Comparison of ENCODE assay signal across 8 mouse cellular contexts in genomic region chr7:69807220-69807619, GRCm38 (mm10).
A peak's percentile ranks its signal among the peaks of the same experiment; 100 is the strongest.
DNase-seq lines count a peak whose midpoint lies in the region.
"Had no signal": no experiment of that assay in that cellular context is flagged by ENCODE, and none has a peak within 500 bp of the region (broad histone marks: within the 10 kb centered on the region; RNA-seq: fewer than 3 reads in every experiment).

No protein-coding gene starts in this region.

- peak; percentile 1 to 4 for DNase-seq in lung, adult 18-20 months
- DNase-seq in lung, postnatal 14 days, result no peak
- DNase-seq in adrenal gland, adult 2 months, result peak; percentile 19
- DNase-seq in heart, adult 8-10 months (ENCODE audit: low spot score), result peak; percentile 19
- peak; percentile 19 for DNase-seq in lung, postnatal 10 days
- no peak for DNase-seq in cerebellum, adult 11-12 months
- no peak for DNase-seq in thymus, postnatal 36 days
- DNase-seq: right cerebral cortex, postnatal 14 days had no signal

Comparison
In these comparisons a context has a peak if more than half of its experiments do, and no peak if none do; other contexts are left out.
1. DNase-seq: peak in lung, adult 18-20 months (2 of 2), adrenal gland, adult 2 months (single experiment), heart, adult 8-10 months (single experiment) and lung, postnatal 10 days (single experiment); none in lung, postnatal 14 days (single experiment), cerebellum, adult 11-12 months (single experiment) and thymus, postnatal 36 days (0 of 2).